Mouse (Mus musculus): ENCODE measurements around the gene Larp4. TPM values are rescaled to one million over a fixed set of nuclear protein-coding genes. Genes with fewer than 3 reads are reported as not detected.
"Not testable (repeated sequence)": the region's sequence is repeated elsewhere in the genome, so short reads cannot be mapped to it uniquely, and the experiment has no call there.

The Larp4 gene
- polyA plus RNA-seq, 1 experiment from 2014 or later = 38.6 TPM

GRCm38 (mm10) chr15:99972989-99973911 is 3.4 kb downstream of the Larp4 start:
- peak overlapping the region; percentile 86 for H3K4me3 ChIP-seq (replicated peaks)
- H3K36me3 ChIP-seq = no peaks in the 10 kb centered on the region
- no peaks in the 10 kb centered on the region for H3K9me3 ChIP-seq (replicated peaks)
- H3K4me1 ChIP-seq = peaks cover 12% of the 10 kb centered on the region
- H3K27ac ChIP-seq = peak overlapping the region; percentile 99
- no peaks in the 10 kb centered on the region for H3K27me3 ChIP-seq
- ATAC-seq (replicated peaks; ENCODE audit: low FRiP score) = peak; percentile 93
- WGBS = under 1% methylated on average over 84 of the region's 84 CpGs
- H3K9ac ChIP-seq = peak overlapping the region; percentile 91
- peak overlapping the region; percentile 71 for H3K4me2 ChIP-seq

- H3K36me3 ChIP-seq = no peaks in the 10 kb centered on the region
- H3K4me2 ChIP-seq = peak overlapping the region; percentile 71
- no peak overlapping the region; the same call in 1 of the 2 replicates for H3K4me3 ChIP-seq (replicated peaks)
- no peak overlapping the region for H3K9ac ChIP-seq
- H3K4me1 ChIP-seq = peaks cover 12% of the 10 kb centered on the region
- H3K9me3 ChIP-seq (replicated peaks) = no peaks in the 10 kb centered on the region
- no peak for ATAC-seq (replicated peaks; ENCODE audit: low FRiP score)
- no peak overlapping the region for H3K27ac ChIP-seq
- no peaks in the 10 kb centered on the region for H3K27me3 ChIP-seq
- 73% methylated on average over 2 of the region's 2 CpGs for WGBS
These were observed 4.8 kb downstream of the Larp4 start for GRCm38 (mm10) chr15:99974476-99975220.

DNA sequence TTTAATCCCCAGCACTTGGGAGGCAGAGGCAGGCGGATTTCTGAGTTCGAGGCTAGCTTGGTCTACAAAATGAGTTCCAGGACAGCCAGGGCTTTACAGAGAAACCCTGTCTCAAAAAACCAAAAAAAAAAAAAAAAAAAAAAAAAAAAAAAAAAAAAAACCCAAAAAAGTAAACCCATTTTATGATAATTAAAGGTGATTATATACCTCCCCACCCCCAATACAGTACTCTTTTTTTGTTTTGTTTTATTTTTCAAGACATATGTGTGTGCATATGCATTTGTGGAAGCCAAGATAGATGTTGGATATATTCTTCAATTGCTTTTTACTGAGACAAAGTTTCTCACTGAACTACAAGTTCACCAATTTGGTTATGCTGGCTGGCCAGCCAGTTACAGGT is 6.3 kb downstream of the Larp4 start:
- H3K4me2 ChIP-seq; H3K9ac ChIP-seq; H3K9me3 ChIP-seq (replicated peaks); H3K36me3 ChIP-seq; H3K4me3 ChIP-seq (replicated peaks); ATAC-seq (replicated peaks; ENCODE audit: low FRiP score); H3K27ac ChIP-seq; H3K27me3 ChIP-seq: not testable (repeated sequence)
- peaks cover 12% of the 10 kb centered on the region for H3K4me1 ChIP-seq
- WGBS = 85% methylated on average over 2 of the region's 2 CpGs

- Histone ChIP-seq H3K4me2 (no peak overlapping the region), H3K4me1 (peaks cover 6% of the 10 kb centered on the region), H3K27me3 (no peaks in the 10 kb centered on the region), H3K9ac (no peak overlapping the region), H3K4me3 (replicated peaks) (no peak overlapping the region), H3K27ac (no peak overlapping the region), H3K9me3 (replicated peaks) (no peaks in the 10 kb centered on the region), H3K36me3 (no peaks in the 10 kb centered on the region)
- ATAC-seq (replicated peaks; ENCODE audit: low FRiP score) = no peak
- WGBS = 95% methylated on average over 1 of the region's 1 CpGs
These were observed 9.4 kb downstream of the Larp4 start for GRCm38 (mm10) chr15:99979266-99979665.

DNA sequence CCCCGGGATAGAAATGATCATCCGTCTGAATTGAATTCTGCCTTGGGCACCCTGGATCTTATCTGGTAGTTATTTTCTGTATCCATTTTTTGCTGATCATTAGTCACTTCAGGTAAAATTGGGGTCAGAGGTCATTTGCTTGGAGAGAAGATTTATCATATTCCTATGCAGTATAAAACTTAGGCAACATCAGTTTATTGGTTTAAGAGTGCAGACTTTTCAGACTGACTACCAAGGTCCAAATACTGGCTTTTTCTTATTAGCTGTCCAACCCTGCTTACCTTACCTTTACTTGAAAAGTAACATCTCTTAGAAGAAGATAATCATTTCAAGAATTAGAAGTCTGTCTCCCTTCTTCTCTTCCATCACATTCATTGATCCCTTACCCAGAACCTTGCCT is 9.8 kb downstream of the Larp4 start:
- H3K27ac ChIP-seq = no peak overlapping the region
- H3K27me3 ChIP-seq = no peaks in the 10 kb centered on the region
- H3K9me3 ChIP-seq (replicated peaks) = no peaks in the 10 kb centered on the region
- H3K9ac ChIP-seq = no peak overlapping the region
- ATAC-seq (replicated peaks; ENCODE audit: low FRiP score) = no peak
- H3K4me2 ChIP-seq = no peak overlapping the region
- no peaks in the 10 kb centered on the region for H3K36me3 ChIP-seq
- H3K4me3 ChIP-seq (replicated peaks) = no peak overlapping the region
- 81% methylated on average over 2 of the region's 2 CpGs for WGBS
- peaks cover 3% of the 10 kb centered on the region; the same call in 1 of the 2 replicates for H3K4me1 ChIP-seq

DNA sequence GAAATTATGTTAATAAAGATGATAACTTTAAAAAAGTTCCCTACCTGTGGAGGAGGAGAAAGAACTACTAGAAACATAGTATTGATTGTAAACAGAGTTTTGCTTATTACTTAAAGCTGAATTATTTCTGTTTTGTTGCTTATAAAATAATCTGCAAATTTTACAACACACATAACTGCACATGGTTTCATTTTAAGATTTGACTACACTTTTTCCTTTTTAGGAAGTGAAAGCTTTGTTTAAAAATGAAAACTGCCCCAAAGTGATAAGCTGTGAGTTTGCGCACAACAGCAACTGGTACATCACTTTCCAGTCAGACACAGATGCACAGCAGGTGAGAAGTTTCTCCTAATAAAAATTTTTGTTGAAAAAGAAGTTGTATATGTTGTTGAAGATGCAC is 23.2 kb downstream of the Larp4 start:
- ATAC-seq (replicated peaks; ENCODE audit: low FRiP score) = no peak
- Histone ChIP-seq H3K4me2 (no peak overlapping the region), H3K27ac (no peak overlapping the region), H3K9me3 (replicated peaks) (no peaks in the 10 kb centered on the region), H3K4me1 (no peaks in the 10 kb centered on the region), H3K9ac (no peak overlapping the region), H3K36me3 (peaks cover 77% of the 10 kb centered on the region), H3K27me3 (no peaks in the 10 kb centered on the region), H3K4me3 (replicated peaks) (no peak overlapping the region)
- 94% methylated on average over 1 of the region's 1 CpGs for WGBS

GRCm38 (mm10) chr15:99997114-99997804 is 27.4 kb downstream of the Larp4 start:
- no peak for ATAC-seq (replicated peaks; ENCODE audit: low FRiP score)
- Histone ChIP-seq H3K36me3 (peaks cover 78% of the 10 kb centered on the region), H3K4me1 (no peaks in the 10 kb centered on the region), H3K27me3 (no peaks in the 10 kb centered on the region), H3K4me2 (no peak overlapping the region), H3K9me3 (replicated peaks) (no peaks in the 10 kb centered on the region), H3K4me3 (replicated peaks) (no peak overlapping the region), H3K9ac (no peak overlapping the region), H3K27ac (no peak overlapping the region)
- 91% methylated on average over 6 of the region's 6 CpGs for WGBS

DNA sequence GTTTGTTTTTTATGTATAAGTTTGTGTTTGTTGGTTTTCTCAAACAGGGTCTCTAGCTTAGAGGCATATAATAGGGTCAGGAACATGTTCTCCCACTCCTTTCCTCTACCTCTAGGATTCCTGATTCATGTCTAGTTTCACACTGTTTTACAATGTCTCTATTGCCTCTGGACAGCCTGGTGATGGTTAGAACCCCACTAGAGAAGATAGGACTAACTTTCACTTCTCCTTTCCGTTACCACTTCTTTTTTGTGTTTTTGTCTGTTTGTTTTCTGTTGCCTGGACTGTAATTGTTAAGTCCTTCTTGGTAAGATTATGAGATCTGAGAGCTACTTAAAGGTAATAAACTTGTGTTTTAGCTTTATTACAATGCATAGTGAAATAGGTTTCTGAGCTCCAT is 29.5 kb downstream of the Larp4 start:
- 98% methylated on average over 1 of the region's 1 CpGs for WGBS
- Histone ChIP-seq H3K4me1 (no peaks in the 10 kb centered on the region), H3K9me3 (replicated peaks) (no peaks in the 10 kb centered on the region), H3K27me3 (no peaks in the 10 kb centered on the region), H3K4me3 (replicated peaks) (no peak overlapping the region), H3K36me3 (peaks cover 84% of the 10 kb centered on the region), H3K27ac (no peak overlapping the region), H3K9ac (no peak overlapping the region), H3K4me2 (no peak overlapping the region)
- no peak for ATAC-seq (replicated peaks; ENCODE audit: low FRiP score)

- H3K4me3 ChIP-seq (replicated peaks) = no peak overlapping the region
- no peak for ATAC-seq (replicated peaks; ENCODE audit: low FRiP score)
- H3K9me3 ChIP-seq (replicated peaks) = no peaks in the 10 kb centered on the region
- H3K36me3 ChIP-seq = peaks cover 91% of the 10 kb centered on the region
- WGBS = 83% methylated on average over 7 of the region's 7 CpGs
- H3K4me2 ChIP-seq = no peak overlapping the region
- no peaks in the 10 kb centered on the region for H3K27me3 ChIP-seq
- H3K4me1 ChIP-seq = no peaks in the 10 kb centered on the region
- no peak overlapping the region for H3K9ac ChIP-seq
- no peak overlapping the region for H3K27ac ChIP-seq
These were observed 34.9 kb downstream of the Larp4 start for GRCm38 (mm10) chr15:100004677-100005273.

- ATAC-seq (replicated peaks; ENCODE audit: low FRiP score) = no peak
- H3K4me1 ChIP-seq = no peaks in the 10 kb centered on the region
- H3K9me3 ChIP-seq (replicated peaks) = no peaks in the 10 kb centered on the region
- H3K27me3 ChIP-seq = no peaks in the 10 kb centered on the region
- H3K4me2 ChIP-seq = no peak overlapping the region
- no peak overlapping the region for H3K9ac ChIP-seq
- H3K36me3 ChIP-seq = peaks cover 97% of the 10 kb centered on the region
- no peak overlapping the region for H3K27ac ChIP-seq
- no peak overlapping the region for H3K4me3 ChIP-seq (replicated peaks)
These were observed 36.3 kb downstream of the Larp4 start for GRCm38 (mm10) chr15:100006180-100006579.

DNA sequence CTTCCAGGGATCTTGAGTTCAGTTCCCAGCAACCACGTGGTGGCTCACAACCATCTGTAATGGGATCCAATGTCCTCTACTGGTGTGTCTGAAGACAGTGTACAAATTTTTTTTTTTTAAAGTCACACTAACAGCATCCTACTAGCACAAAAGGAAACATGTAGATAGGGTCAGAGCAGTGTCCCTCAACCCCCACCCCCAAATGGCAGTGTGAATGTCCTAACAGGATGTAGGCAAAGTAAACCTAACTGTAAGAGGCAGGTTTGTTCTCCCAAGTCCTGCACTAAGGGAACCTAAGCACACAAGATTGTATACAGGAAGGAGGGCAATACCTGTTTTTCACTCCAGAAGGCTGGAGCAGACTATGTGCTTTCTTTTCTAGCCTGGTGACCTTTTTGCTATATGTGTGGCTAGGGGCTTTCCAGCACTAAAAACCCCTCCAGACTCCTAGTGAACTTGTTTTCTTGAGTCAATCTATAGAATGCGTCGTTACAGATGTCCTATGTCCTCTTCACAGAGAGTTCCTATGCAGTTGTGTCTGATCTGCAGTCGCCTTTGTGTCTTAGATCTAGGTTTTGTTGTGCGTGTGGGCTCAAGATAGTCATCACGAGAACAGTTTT is 48.5 kb downstream of the Larp4 start:
- ATAC-seq (replicated peaks; ENCODE audit: low FRiP score) = no peak
- no peak overlapping the region for H3K4me2 ChIP-seq
- H3K4me1 ChIP-seq = peaks cover 3% of the 10 kb centered on the region; the same call in 1 of the 2 replicates
- no peaks in the 10 kb centered on the region for H3K9me3 ChIP-seq (replicated peaks)
- H3K27ac ChIP-seq = peak overlapping the region; percentile 42; the same call in 1 of the 2 replicates
- WGBS = 67% methylated on average over 6 of the region's 6 CpGs
- no peaks in the 10 kb centered on the region for H3K27me3 ChIP-seq
- H3K4me3 ChIP-seq (replicated peaks) = no peak overlapping the region
- no peak overlapping the region for H3K9ac ChIP-seq
- peaks cover 14% of the 10 kb centered on the region for H3K36me3 ChIP-seq
